Mouse (Mus musculus) kidney, adult 18-20 months (tissue): ENCODE data around the gene Shisa2.

ENCODE experiments used
- DNase-seq: peaks from one replicate; pipeline ENCODE4 v3.0.0; 2021

The Shisa2 gene

DNA sequence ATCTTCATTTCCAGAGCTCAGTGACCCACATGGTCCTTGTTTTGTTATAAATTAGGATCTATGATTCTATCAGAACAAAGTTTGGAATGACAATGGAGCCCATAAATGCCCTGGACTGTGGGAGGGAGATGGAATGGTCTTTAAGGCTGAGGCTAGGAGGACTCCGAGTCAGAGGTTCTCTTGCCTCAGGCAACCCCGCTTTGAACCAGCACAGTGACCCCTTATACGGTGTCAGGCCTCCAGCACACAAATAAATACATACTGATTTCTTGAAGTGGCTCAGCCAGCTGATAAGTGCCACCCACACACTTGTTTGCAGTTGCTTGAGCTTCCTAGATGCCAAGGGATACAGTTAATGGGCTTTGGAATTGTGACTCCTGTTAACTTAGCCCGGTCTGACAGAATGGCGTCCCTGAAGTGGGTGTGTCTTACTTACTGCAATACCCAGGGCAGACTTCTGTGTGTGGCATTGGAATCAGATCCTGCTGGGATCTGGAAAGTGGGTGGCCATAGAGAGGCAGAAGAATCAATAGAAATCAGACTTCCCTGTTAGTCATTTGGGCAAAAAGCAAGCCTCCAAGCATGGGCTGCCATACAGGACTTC, 8.3 kb downstream of the Shisa2 start:
- DNase-seq = no peak

DNA sequence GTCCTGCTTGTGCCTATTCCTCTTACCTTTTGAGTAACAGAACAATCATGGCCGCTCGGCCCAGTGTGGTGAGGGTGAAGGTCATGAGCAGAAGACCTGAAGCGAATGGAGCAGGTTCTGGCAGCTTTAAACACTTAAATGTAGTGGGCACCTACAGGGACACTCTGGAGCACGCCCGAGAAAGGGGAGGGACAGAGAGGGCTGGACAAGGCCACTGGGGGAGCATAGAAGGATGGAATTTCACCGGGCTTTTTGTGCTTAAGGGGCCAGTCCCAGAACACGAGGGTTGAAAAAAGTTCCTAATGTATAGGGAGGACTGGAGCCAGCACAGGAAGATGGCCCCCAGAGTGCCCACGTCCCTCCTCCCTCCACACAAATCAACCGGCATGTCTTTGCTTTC, 8.9 kb downstream of the Shisa2 start:
- DNase-seq = no peak

DNA sequence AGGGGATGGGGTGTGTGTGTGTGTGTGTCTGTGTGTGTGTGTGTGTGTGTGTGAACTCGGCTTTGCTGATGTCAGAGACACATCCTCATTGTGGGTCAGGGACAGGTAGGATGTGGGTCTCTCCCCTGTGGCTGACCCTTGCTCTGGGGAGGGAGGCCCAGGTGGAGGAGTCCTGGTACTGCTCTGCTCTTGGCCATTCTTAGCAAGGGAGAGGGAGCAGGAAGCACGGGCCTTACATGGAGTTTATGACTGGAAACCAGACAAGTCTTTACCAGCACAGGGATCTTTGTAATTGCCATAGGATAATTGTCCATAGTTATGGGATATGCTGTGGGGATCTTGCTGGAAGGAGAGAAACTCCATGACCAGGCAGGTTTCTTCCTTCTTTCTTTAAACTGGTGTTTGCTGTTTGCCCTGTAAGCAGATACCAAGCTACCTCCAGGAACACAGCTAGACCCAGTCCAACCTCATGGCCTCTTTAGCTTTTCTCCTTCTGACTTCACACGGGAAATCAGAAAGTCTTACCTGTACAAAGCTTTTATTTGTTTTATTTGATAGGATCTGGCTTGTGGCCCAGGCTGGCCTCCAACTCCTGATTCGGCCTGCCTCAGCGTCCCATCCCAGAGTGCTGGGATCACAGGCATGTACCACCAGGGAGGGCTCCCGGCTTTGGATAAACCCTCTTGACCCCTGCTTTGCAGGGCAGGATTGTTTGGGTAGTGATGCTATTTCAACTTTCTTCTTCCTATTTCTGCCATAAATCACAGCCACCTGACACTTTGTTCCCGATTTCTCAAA, 14.0 kb downstream of the Shisa2 start:
- DNase-seq = no peak

DNA sequence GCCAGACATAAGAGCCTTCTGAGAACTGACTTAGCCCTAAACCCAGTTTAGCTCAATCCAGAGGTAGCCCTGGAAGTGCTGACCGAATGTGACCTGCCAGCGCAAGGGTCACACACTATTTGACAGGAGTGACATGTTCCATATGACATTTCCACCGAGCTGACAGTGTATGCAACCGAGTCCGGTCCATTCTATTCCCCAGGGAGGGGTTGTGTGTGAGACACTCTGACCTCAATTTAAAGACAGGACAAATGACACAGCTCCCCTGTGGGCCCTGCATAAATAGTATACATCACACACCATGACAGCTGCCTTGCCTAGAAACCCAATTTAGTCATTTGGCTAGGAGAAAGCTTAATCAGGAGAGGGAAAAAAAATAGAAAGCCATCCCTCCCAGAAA, 16.7 kb downstream of the Shisa2 start:
- no peak for DNase-seq

DNA sequence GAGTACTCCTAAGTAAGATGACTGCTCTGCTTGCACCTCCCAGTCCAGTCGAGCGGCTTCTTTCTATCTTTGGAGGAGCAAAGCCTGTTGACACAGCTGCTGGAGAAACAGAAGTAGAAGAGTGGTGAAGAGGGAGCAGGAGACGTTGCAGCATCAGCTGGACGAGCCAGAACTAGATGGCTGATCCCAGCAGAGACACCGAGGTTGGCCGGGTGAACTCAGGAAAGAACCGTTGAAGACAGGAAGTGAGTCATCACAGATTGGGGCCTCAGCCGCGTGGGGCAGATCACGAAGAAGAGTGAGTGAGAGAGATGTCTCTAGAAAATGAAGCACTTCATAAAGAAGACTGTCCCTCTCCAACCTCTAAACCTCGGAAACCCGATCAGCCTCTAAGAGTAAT, 18.5 kb downstream of the Shisa2 start:
- DNase-seq = no peak

DNA sequence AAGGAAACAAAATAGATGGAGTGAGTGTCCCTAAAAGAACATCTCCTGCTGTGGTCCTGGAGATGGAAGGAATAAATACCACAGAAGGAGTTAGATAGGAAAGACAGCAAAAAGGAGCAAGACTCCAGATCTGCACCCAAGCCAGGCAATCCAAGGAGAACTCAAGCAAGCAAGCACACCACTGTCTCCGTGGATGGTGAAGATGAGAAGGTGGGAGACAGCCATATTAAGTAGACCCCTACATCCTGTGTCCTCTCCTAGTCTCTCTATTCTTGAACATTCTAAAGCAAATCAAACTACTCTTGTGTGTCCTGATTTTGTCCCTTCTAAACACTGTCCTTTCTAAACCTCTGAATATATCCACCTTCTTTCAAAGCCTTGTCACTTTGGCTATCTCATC, 19.1 kb downstream of the Shisa2 start:
- DNase-seq = no peak

DNA sequence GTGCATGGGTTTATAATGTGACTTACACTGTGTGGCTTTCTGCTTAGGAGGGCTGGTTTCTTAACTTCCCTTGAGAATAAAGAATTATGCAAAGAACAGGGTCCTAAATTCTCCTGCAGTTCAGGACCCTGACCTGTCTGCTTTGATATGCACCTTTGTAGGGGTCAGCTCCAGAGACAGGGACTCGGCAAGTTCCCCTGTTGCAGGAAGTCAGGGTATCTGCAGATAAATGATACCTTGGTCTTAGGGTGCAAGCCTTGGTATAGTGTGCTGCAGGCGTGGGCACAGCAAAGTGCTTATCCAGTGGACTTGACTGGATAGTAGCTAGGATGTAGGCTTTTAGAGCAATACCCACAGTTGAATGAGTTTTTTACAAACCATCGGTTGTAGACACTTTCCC, 19.8 kb downstream of the Shisa2 start:
- DNase-seq = no peak

DNA sequence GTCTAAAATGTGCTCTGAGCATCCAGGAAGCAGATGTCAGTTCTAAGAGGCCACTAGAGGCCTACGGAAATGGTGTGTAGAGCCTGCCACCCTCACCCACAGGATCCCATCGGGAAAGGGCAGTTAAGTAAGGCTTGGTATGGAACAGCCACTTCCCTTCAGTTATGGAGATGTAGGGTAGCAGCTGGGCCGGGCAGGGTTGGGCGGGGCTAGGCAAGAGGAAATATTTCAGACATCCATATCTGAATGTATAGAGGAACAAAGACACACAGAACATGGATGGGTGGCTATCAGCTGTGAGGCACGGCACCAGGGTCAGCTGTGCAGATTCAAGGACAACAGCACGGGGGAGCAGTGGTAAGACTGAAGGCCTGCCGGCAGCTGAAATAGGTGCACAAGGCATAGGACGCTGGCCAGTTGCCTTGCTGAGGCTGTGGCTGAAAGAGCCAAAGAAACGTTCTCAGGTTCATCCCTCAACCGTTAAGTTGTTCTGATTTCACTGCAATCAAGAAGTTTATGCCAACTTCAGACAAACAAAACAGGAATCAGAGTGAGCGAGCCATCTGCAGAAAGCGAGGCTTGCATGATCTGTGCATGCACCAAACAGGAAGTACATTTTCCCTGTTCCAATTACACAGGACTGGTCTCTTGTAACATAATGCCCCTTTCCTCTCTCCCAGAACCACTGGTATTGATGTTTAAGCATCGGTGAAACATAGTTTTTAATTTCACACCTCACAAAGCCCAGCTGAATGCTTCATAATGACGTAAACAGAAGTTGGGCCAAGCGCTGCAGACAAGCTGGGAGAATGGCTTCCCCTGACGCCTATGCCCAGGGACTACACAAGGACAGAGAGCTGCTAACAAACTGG, 22.0 kb downstream of the Shisa2 start:
- no peak for DNase-seq

DNA sequence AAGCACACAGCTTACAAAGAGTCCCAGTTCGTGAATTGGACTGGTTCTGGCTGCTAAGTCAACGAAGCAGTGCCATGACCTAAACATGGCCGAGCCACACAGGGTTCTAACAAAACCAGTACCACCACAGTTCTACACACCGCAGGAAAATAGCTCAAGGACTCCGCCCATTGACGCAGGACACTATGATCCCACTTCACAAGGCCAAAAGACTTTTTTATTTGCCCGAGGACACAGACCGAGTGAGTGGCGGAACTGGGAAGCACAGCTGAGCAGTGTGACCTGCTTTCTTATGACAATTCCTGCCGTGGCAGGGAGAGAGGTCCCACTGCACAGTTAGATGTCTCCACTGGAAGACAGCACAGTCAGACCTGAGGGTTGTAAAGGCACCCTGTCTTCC, 23.5 kb downstream of the Shisa2 start:
- DNase-seq = no peak

DNA sequence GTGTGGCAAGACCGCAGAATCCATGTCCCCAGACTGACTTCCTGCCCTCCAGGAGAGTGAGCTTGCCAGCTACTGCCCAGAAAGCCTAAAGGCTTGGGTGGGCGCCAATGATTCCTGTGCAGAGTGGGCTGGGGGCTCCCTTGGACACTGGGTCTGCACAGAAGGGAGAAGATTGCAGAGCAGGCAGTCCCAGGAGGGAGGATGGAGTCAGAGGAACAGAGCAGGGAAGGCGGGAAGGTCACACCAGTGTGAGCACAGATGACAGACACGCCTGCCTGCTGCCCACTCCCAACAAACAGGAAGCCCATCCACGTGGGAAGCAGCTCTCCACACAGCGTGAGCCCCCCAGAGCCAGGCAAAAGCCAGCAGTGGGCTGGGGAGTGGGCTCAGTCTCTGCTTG, 24.2 kb downstream of the Shisa2 start:
- no peak for DNase-seq

DNA sequence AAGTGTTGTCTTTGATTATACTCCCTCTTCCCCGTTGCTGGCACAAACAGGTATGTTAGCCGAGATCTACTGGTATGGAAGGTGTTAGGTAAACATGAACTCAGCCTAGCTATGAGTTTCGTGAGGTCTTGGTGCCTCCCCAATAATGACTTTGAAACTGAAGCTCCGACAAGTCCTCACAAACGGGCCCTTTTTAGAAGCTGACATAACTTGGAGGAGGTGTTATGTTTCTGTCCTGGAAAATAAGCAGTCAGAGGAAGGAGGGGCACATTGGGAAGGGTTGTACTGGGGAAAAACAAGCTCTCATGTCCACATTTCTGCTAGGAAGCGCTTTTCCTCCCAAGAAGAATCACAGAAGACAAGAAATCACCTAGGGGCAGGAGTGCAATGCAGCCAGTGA, 31.5 kb downstream of the Shisa2 start:
- DNase-seq = no peak

DNA sequence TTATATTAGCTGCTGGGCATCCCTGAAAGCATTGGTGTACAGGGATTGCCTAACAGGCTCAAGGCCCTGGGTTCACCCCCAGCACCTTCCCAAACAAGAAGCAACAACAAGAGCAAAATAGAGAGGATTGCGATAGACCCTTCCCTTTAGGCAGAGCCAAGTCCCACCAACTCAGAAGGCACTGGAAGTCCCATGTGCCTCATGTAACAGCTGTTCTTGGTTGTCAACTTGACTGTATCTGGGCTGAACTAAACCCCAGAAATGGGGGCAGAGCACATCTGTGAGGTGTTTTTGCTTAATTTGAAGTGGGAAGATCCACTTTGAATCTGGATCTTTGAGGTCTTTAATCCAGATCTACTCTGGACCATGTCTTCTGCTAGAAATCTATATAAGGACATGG, 32.0 kb downstream of the Shisa2 start:
- no peak for DNase-seq

DNA sequence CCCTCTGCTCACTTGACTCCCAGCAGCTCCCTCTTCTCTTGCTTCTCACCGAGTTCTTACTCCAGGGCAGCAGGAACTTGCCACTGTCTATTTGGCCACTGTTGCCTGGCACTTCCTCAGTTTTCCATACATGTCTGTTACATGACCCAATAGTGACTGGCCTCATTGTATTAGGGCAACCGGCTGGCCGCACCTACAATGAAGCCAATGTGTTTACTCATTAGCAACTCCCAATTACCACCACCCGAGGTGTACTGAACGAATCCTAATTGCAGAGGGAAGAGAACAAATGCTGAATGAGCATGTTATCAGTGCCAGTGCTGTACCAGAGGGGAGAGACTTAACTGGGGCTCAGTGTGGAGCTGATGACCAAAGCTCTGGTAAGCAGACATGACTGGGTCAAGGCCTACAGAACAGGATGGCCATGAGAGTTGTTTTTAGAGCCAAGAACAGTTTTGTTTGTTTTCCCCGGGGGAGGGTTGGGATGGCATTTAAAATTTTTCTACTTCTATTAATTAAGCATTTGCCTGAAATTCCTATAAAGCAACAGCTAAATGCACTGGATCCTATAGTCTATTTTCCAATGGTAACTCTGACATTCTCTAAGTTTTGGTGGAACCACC, 47.9 kb downstream of the Shisa2 start:
- DNase-seq = no peak

DNA sequence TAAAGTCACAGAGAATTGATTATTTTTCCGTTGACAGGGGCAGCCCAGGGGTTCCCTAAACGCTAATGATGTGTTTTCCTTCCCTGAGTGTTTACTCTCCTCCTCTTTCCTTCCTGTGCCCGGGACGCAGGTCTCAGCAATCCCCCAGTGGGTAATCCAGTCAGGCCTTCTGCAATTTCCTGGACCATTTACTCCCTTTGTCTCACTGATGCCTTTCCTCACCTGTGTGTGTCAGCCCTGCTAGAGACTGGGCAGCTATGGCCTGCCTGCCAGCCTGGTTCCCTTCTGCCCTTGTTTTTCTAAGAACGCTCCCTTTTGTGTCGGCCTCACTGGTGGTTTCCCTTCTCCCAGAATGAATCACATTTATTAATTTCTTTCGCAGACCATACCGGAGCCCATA, 49.4 kb downstream of the Shisa2 start:
- no peak for DNase-seq

DNA sequence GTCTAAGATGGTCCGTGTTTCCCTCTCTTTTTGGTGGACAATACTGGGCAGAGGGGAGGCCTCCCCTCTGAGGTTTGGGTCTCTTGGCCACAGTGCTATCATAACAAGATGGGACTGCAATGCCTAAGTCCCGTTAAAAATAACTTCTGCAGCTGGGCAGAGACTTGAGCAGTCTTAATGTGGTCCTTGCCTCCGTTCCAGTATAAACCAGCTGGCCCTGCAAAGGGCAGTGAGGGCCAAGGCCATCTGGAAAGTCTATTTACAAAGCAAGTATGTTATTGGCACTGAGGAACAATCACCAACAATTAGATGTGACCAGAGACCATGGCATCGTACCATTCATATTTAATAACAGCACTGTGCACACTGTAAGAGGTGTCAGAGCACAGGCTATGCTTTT, 50.2 kb downstream of the Shisa2 start:
- no peak for DNase-seq

DNA sequence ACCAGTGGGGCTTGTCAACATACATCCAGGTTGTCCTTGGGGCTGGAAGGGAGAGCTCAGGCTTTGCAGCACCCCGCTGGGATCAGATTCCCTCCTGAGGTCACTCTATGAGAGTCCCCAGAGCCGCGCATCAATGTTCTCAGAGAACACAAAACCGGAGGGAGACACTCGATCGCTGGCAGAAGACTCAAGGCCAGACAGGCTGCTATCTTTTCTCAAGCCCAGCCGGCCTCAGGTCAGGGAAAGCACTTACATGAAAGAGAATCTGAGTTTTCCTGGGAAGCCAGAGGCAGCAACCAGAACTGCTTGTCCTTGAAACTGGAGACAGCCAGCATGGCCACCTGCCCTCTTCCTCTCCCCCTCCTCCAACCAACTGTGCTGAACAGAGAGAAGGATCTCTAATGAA, 52.5 kb downstream of the Shisa2 start:
- DNase-seq = no peak
